Comparison of ENCODE assay signal across 25 mouse cellular contexts in the genomic region with DNA sequence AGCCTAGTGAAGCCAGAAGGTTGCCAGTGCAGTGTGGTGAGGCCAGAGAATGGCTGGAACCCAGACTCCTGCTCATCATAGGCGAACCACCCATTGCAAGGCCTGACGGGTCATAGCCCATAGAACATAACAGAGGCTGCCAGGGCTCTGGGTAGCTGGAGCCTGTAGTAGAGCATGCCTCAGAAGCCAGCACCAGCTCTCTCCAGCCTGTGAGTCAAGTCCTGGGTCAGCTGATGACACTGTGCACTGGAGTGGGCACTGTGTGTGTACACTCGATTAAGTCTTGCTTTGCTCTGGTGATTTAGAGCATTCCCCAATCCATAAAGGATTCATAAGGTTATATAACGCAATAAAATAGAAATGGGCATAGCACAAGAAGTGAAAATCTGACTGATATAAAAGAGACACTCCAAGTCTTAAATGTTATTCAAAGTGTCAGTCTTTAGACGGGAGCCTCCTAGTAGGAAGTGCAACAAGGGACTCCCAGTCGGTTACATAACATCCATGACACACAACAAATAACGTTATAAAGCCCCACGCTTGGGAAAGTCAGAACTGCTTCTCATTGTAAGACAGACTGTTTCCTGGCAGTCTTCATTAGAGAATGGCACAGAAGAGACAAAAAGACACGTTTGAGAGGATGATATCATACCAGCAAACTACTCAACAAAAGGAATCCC.
"Had no signal": no experiment of that assay in that cellular context is flagged by ENCODE, and none has a peak within 500 bp of the region (broad histone marks: within the 10 kb centered on the region; RNA-seq: fewer than 3 reads in every experiment).

No protein-coding gene starts in this region.

- H3K36me3 ChIP-seq: heart, embryonic 13.5 days; heart, embryonic 15.5 days; hindbrain, embryonic 12.5 days; hindbrain, embryonic 15.5 days; kidney, embryonic 15.5 days; limb, embryonic 10.5 days; limb, embryonic 12.5 days; liver, embryonic 13.5 days; liver, embryonic 15.5 days had no signal

- H3K27ac ChIP-seq: gastrocnemius, adult 2 months; heart, adult 2 months; heart, embryonic 13.5 days; heart, embryonic 15.5 days; hindbrain, embryonic 12.5 days; hindbrain, embryonic 15.5 days; hindbrain, postnatal 0 days; kidney, embryonic 15.5 days; kidney, postnatal 0 days; left cerebral cortex, adult 2 months; limb, embryonic 12.5 days; liver, embryonic 13.5 days; liver, embryonic 15.5 days had no signal

- H3K27me3 ChIP-seq: heart, embryonic 13.5 days; heart, embryonic 15.5 days; hindbrain, embryonic 12.5 days; hindbrain, embryonic 15.5 days; kidney, embryonic 15.5 days; limb, embryonic 12.5 days; liver, embryonic 13.5 days; liver, embryonic 15.5 days had no signal

- H3K9ac ChIP-seq: heart, embryonic 13.5 days; heart, embryonic 15.5 days; hindbrain, embryonic 12.5 days; hindbrain, embryonic 15.5 days; kidney, embryonic 15.5 days; limb, embryonic 12.5 days; liver, embryonic 13.5 days; liver, embryonic 15.5 days had no signal

- H3K4me3 ChIP-seq: gastrocnemius, adult 2 months; heart, adult 2 months; heart, embryonic 13.5 days; heart, embryonic 15.5 days; hindbrain, embryonic 12.5 days; hindbrain, embryonic 15.5 days; kidney, embryonic 15.5 days; left cerebral cortex, adult 2 months; limb, embryonic 10.5 days; limb, embryonic 12.5 days; liver, embryonic 13.5 days; liver, embryonic 15.5 days had no signal

- ATAC-seq: hindbrain, postnatal 0 days; intestine, embryonic 16.5 days had no signal

- H3K4me1 ChIP-seq: hindbrain, embryonic 15.5 days; liver, embryonic 15.5 days had no signal

- H3K4me2 ChIP-seq: heart, embryonic 11.5 days; heart, embryonic 13.5 days; heart, embryonic 15.5 days; hindbrain, embryonic 12.5 days; hindbrain, embryonic 15.5 days; kidney, embryonic 15.5 days; limb, embryonic 12.5 days; liver, embryonic 13.5 days; liver, embryonic 15.5 days had no signal

- DNase-seq: gastrocnemius, adult 2 months; gastrocnemius, postnatal 10 days; gastrocnemius, postnatal 25 days; heart, adult 2 months; heart, postnatal 14 days; heart, postnatal 36 days; kidney, adult 11 months; kidney, adult 2 months; kidney, adult 9 months; kidney, postnatal 14 days; kidney, postnatal 36 days; liver, embryonic 13.5 days had no signal

- H3K9me3 ChIP-seq: heart, embryonic 13.5 days; heart, embryonic 15.5 days; hindbrain, embryonic 12.5 days; hindbrain, embryonic 15.5 days; kidney, embryonic 15.5 days; limb, embryonic 10.5 days; limb, embryonic 12.5 days; liver, embryonic 13.5 days; liver, embryonic 15.5 days had no signal
